In genomic region chr17:45718323-45718722, GRCm38 (mm10) we compare ENCODE assay signal across 9 mouse cellular contexts. TPM values are rescaled to one million over a fixed set of nuclear protein-coding genes. Genes with fewer than 3 reads are reported as not detected.
DNase-seq lines count a peak whose midpoint lies in the region; ATAC-seq and TF ChIP-seq lines count a peak whose summit lies in the region.
"Had no signal": no experiment of that assay in that cellular context is flagged by ENCODE, and none has a peak within 500 bp of the region (broad histone marks: within the 10 kb centered on the region; RNA-seq: fewer than 3 reads in every experiment).

No protein-coding gene starts in this region.

- WGBS in heart, embryonic 12.5 days, result 10% methylated on average over 10 of the region's 10 CpGs
- 8% methylated on average over 10 of the region's 10 CpGs for WGBS in heart, embryonic 10.5 days
- 7% methylated on average over 10 of the region's 10 CpGs for WGBS in heart, postnatal 0 days
- 4% methylated on average over 10 of the region's 10 CpGs for WGBS in lung, embryonic 16.5 days

- peaks cover 2% of the 10 kb centered on the region; the same call in 1 of the 2 replicates for H3K27me3 ChIP-seq in heart, embryonic 12.5 days (replicated peaks)
- 0 out of 2 replicates have a peak, but pooled peaks cover 4% of the 10 kb centered on the region for H3K27me3 ChIP-seq in heart, embryonic 10.5 days (ENCODE audit: insufficient read depth, poor library complexity, severe bottlenecking)
- no peaks in the 10 kb centered on the region for H3K27me3 ChIP-seq in Patski
- H3K27me3 ChIP-seq in heart, postnatal 0 days (ENCODE audit: control insufficient read depth, insufficient read depth, low read length), result no peaks in the 10 kb centered on the region
- H3K27me3 ChIP-seq in lung, embryonic 16.5 days (ENCODE audit: control insufficient read depth, insufficient read depth, low read depth, low read length), result no peaks in the 10 kb centered on the region

- no peak overlapping the region for H3K9ac ChIP-seq in heart, embryonic 12.5 days
- H3K9ac ChIP-seq in heart, postnatal 0 days (replicated peaks; ENCODE audit: low read depth, low read length), result no peak overlapping the region
- no peak overlapping the region for H3K9ac ChIP-seq in lung, embryonic 16.5 days (ENCODE audit: low read length)

- ATAC-seq in heart, embryonic 12.5 days (ENCODE audit: insufficient number of reproducible peaks, low FRiP score), result 0 out of 2 replicates have a peak, but pooled peaks have one; percentile 31
- peak; percentile 50 for ATAC-seq in Patski
- peak; percentile 93 for ATAC-seq in common myeloid progenitor, adult 5-6 weeks (replicated peaks; ENCODE audit: low read depth, poor library complexity, severe bottlenecking)
- ATAC-seq in heart, postnatal 0 days (ENCODE audit: insufficient read depth, low read depth), result peak; percentile 62; the same call in 1 of the 2 replicates
- ATAC-seq in lung, embryonic 16.5 days (ENCODE audit: low read depth), result peak; percentile 60

- POLR2A ChIA-PET in Patski (lab: Charles Lee), result no interaction called here

- no peak overlapping the region for H3K27ac ChIP-seq in heart, embryonic 12.5 days (ENCODE audit: poor library complexity, severe bottlenecking)
- H3K27ac ChIP-seq in heart, embryonic 10.5 days, result no peak overlapping the region
- no peak overlapping the region for H3K27ac ChIP-seq in heart, postnatal 0 days (ENCODE audit: low read depth)
- H3K27ac ChIP-seq in lung, embryonic 16.5 days (ENCODE audit: low read length), result no peak overlapping the region

- DNase-seq in heart, embryonic 10.5 days (ENCODE audit: low spot score), result no peak
- no peak for DNase-seq in Patski (ENCODE audit: low read depth, low spot score)
- DNase-seq in heart, postnatal 0 days (ENCODE audit: low spot score), result peak; percentile 50
- peak; percentile 77 for DNase-seq in layer of hippocampus, adult 11-12 months (ENCODE audit: low spot score)
- DNase-seq in right cerebral cortex, postnatal 25 days, result peak; percentile 79

- peaks cover 4% of the 10 kb centered on the region for H3K4me1 ChIP-seq in heart, embryonic 12.5 days (replicated peaks)
- H3K4me1 ChIP-seq in heart, embryonic 10.5 days, result peaks cover 3% of the 10 kb centered on the region
- H3K4me1 ChIP-seq in heart, postnatal 0 days (ENCODE audit: control insufficient read depth, insufficient read depth), result no peaks in the 10 kb centered on the region; the same call in 1 of the 2 replicates
- peaks cover under 1% of the 10 kb centered on the region; the same call in 1 of the 2 replicates for H3K4me1 ChIP-seq in lung, embryonic 16.5 days (replicated peaks; ENCODE audit: control insufficient read depth, insufficient read depth, low read length)

- peak; percentile 87 for TF ChIP-seq CTCF in Patski (IDR thresholded peaks at IDR 0.05)
- peak; percentile 81 for TF ChIP-seq CTCF in heart, postnatal 0 days (IDR thresholded peaks at IDR 0.05; ENCODE audit: low read depth)

- no peak overlapping the region for H3K4me2 ChIP-seq in heart, embryonic 12.5 days
- H3K4me2 ChIP-seq in heart, postnatal 0 days (ENCODE audit: low read depth, low read length), result no peak overlapping the region
- H3K4me2 ChIP-seq in lung, embryonic 16.5 days (ENCODE audit: low read depth, low read length), result no peak overlapping the region

- H3K36me3 ChIP-seq in heart, embryonic 12.5 days, result no peaks in the 10 kb centered on the region
- no peaks in the 10 kb centered on the region for H3K36me3 ChIP-seq in heart, embryonic 10.5 days
- no peaks in the 10 kb centered on the region for H3K36me3 ChIP-seq in heart, postnatal 0 days (replicated peaks; ENCODE audit: control insufficient read depth, insufficient read depth, low read length)
- no peaks in the 10 kb centered on the region for H3K36me3 ChIP-seq in lung, embryonic 16.5 days (ENCODE audit: control insufficient read depth, insufficient read depth, low read length)

- no peak overlapping the region for H3K4me3 ChIP-seq in heart, embryonic 12.5 days
- no peak overlapping the region for H3K4me3 ChIP-seq in heart, embryonic 10.5 days
- no peak overlapping the region for H3K4me3 ChIP-seq in heart, postnatal 0 days (ENCODE audit: low read depth, low read length)
- H3K4me3 ChIP-seq in lung, embryonic 16.5 days (ENCODE audit: low read length), result no peak overlapping the region

- H3K9me3 ChIP-seq in heart, embryonic 12.5 days (replicated peaks), result no peaks in the 10 kb centered on the region
- no peaks in the 10 kb centered on the region for H3K9me3 ChIP-seq in heart, embryonic 10.5 days
- H3K9me3 ChIP-seq in heart, postnatal 0 days (replicated peaks; ENCODE audit: control insufficient read depth, low read length), result no peaks in the 10 kb centered on the region
- no peaks in the 10 kb centered on the region for H3K9me3 ChIP-seq in lung, embryonic 16.5 days (ENCODE audit: control insufficient read depth, low read length)

- in situ Hi-C loops in Patski (cut with MboI; ENCODE audit: low pct_unique_long_range_greater_than_20kb), result loop anchor here (5.0 kb wide), 1 partner anchor 46 kb away; no protein-coding TSS in a partner anchor

- no peak for TF ChIP-seq EP300 in heart, postnatal 0 days (IDR thresholded peaks at IDR 0.05; ENCODE audit: low read depth)

- CTCF ChIA-PET in Patski (lab: Charles Lee), result interaction anchor here (1.0 to 2.4 kb wide), 9 partner anchors 15 to 137 kb away, joined by 3 to 23 read pairs (median 4); partner anchors contain the start of gene Tmem63b

RNA-seq across cellular contexts. Expression of gene 1600014C23Rik, which starts 15.3 kb away (rescaled TPM):
- 0.61 TPM in 1 of 2 replicates, not detected in the other for polyA plus RNA-seq in heart, embryonic 12.5 days (2016; fragmentation: Nextera tagmentation; extraction: Ambion mirVana)
- polyA plus RNA-seq in heart, embryonic 10.5 days (2016; fragmentation: Nextera tagmentation; extraction: Ambion mirVana), result 0.62 TPM in 1 of 2 replicates, not detected in the other
- polyA plus RNA-seq in Patski (2021), result not detected
- not detected in 2 replicates for total RNA-seq in common myeloid progenitor, adult 5-6 weeks (2017)
- total RNA-seq in heart, postnatal 0 days (2014; rRNA removed; ENCODE audit: low replicate concordance), result not detected in 2 replicates
- polyA plus RNA-seq in heart, postnatal 0 days (2015; fragmentation: Nextera tagmentation; extraction: Ambion mirVana), result 0.25 TPM in 1 of 2 replicates, not detected in the other
- polyA plus RNA-seq in lung, embryonic 16.5 days (2015; fragmentation: Nextera tagmentation; extraction: Ambion mirVana), result not detected in 2 replicates
- polyA plus RNA-seq: large intestine, adult 2 months had no signal

RNA-seq across cellular contexts. Expression of gene Tmem63b, which starts 31.6 kb away (rescaled TPM):
- 41.2 and 41.4 TPM in 2 replicates for polyA plus RNA-seq in heart, embryonic 12.5 days (2016; fragmentation: Nextera tagmentation; extraction: Ambion mirVana)
- polyA plus RNA-seq in heart, embryonic 10.5 days (2016; fragmentation: Nextera tagmentation; extraction: Ambion mirVana), result 42.2 and 43.5 TPM in 2 replicates
- 109 TPM for polyA plus RNA-seq in Patski (2021)
- total RNA-seq in common myeloid progenitor, adult 5-6 weeks (2017), result 5.2 and 7.0 TPM in 2 replicates
- 79.1 and 81.5 TPM in 2 replicates for total RNA-seq in heart, postnatal 0 days (2014; rRNA removed; ENCODE audit: low replicate concordance)
- polyA plus RNA-seq in heart, postnatal 0 days (2015; fragmentation: Nextera tagmentation; extraction: Ambion mirVana), result 45.9 and 53.2 TPM in 2 replicates
- polyA plus RNA-seq in lung, embryonic 16.5 days (2015; fragmentation: Nextera tagmentation; extraction: Ambion mirVana), result 52.7 and 55.6 TPM in 2 replicates

RNA-seq across cellular contexts. Expression of gene Mrpl14, which starts 32.2 kb away (rescaled TPM):
- polyA plus RNA-seq in heart, embryonic 12.5 days (2016; fragmentation: Nextera tagmentation; extraction: Ambion mirVana), result 128 and 129 TPM in 2 replicates
- 148 and 163 TPM in 2 replicates for polyA plus RNA-seq in heart, embryonic 10.5 days (2016; fragmentation: Nextera tagmentation; extraction: Ambion mirVana)
- 108 TPM for polyA plus RNA-seq in Patski (2021)
- total RNA-seq in common myeloid progenitor, adult 5-6 weeks (2017), result 11.0 and 14.4 TPM in 2 replicates
- 34.7 and 98.0 TPM in 2 replicates for total RNA-seq in heart, postnatal 0 days (2014; rRNA removed; ENCODE audit: low replicate concordance)
- polyA plus RNA-seq in heart, postnatal 0 days (2015; fragmentation: Nextera tagmentation; extraction: Ambion mirVana), result 152 and 162 TPM in 2 replicates
- 191 and 214 TPM in 2 replicates for polyA plus RNA-seq in lung, embryonic 16.5 days (2015; fragmentation: Nextera tagmentation; extraction: Ambion mirVana)

RNA-seq across cellular contexts. Expression of gene Capn11, which starts 59.2 kb away (rescaled TPM):
- 0.46 and 0.56 TPM in 2 replicates for polyA plus RNA-seq in heart, embryonic 12.5 days (2016; fragmentation: Nextera tagmentation; extraction: Ambion mirVana)
- polyA plus RNA-seq in heart, embryonic 10.5 days (2016; fragmentation: Nextera tagmentation; extraction: Ambion mirVana), result 0.51 and 0.95 TPM in 2 replicates
- not detected for polyA plus RNA-seq in Patski (2021)
- 0.27 and 0.34 TPM in 2 replicates for total RNA-seq in common myeloid progenitor, adult 5-6 weeks (2017)
- total RNA-seq in heart, postnatal 0 days (2014; rRNA removed; ENCODE audit: low replicate concordance), result 0.43 and 0.76 TPM in 2 replicates
- not detected in 2 replicates for polyA plus RNA-seq in heart, postnatal 0 days (2015; fragmentation: Nextera tagmentation; extraction: Ambion mirVana)
- polyA plus RNA-seq in lung, embryonic 16.5 days (2015; fragmentation: Nextera tagmentation; extraction: Ambion mirVana), result 0.72 and 0.78 TPM in 2 replicates

Comparison
In these comparisons a context has a peak if more than half of its experiments do, and no peak if none do; other contexts are left out.
1. DNase-seq: peak in heart, postnatal 0 days (single experiment), layer of hippocampus, adult 11-12 months (single experiment) and right cerebral cortex, postnatal 25 days (single experiment); none in heart, embryonic 10.5 days (single experiment) and Patski (single experiment).
2. ATAC-seq: peak in every context shown above with its lines; median percentile 93 in common myeloid progenitor, adult 5-6 weeks; 62 in heart, postnatal 0 days; 60 in lung, embryonic 16.5 days; 50 in Patski; 31 in heart, embryonic 12.5 days.